Mouse (Mus musculus): Measurements from ENCODE around the gene Abcb8.
"Not testable (repeated sequence)": the region's sequence is repeated elsewhere in the genome, so short reads cannot be mapped to it uniquely, and the experiment has no call there.

The Abcb8 gene

DNA sequence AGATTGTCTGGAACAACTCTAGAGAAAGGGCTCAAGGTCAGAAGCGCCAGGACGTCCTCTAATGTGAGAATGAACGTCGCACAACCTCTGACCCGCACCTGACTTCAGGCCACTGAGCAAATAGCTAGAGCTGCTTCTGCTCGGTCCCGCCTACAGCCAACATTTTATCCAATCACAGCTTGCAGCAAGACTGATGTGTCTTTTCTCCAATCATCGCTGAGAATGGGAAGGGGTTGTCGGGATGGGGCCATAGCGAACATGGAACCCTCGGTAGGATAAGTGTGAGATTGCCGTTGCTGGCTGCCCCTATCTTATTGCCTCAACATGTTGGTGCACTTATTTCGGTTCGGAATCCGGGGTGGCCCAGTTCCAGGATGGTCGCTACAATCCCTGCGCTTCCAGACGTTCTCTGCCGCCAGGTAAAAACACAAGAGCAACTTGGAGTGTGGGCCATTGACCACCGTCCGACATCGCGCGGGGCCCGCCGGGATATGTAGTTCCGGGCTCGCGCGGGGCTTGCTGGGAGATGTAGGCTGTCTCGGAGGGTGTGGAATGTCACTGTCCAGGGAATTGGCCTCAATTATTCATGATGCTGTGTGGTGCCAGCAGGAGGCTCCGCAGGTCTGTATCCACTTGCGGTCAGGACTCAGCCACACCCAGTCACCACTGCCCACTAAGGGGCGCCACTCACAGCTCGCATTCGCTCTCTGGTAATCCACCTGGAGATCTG lies 867 bp downstream of the Abcb8 start:
- DNase-seq (ENCODE audit: low read depth, low spot score), result peak; percentile 95

DNA sequence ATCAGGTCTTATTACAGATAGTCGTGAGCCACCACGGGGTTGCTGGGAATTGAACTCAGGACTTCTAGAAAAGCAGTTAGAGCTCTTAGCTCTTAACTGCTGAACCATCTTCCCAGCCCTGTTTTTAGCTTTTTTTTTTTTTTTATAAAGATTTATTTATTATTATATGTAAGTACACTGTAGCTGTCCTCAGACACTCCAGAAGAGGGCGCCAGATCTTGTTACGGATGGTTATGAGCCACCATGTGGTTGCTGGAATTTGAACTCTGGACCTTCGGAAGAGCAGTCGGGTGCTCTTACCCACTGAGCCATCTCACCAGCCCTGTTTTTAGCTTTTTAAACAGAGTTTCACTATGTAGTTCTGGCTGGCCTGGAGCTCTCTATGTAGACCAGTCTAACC lies 2.8 kb downstream of the Abcb8 start:
- not testable (repeated sequence) for DNase-seq (ENCODE audit: low read depth, low spot score)

DNA sequence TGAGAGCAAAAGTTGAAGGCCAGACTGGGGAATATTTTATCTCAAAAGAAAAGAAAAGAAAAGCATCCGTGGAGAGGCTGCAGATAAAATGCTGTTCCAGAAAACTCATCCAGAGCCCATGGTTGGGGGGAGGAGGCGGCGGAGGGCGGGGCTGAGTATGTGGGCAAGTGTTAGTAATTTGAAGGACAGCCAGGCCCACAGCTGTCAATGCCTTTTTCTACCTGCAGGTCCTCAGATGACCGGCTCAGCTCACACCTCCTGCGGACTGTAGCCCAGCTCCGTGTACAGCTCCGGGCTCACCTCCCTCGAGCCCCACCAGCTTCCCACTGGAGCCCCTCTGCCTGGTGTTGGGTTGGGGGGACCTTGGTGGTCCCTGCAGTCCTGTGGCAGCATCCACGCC lies 6.2 kb downstream of the Abcb8 start:
- DNase-seq (ENCODE audit: low read depth, low spot score), result no peak

DNA sequence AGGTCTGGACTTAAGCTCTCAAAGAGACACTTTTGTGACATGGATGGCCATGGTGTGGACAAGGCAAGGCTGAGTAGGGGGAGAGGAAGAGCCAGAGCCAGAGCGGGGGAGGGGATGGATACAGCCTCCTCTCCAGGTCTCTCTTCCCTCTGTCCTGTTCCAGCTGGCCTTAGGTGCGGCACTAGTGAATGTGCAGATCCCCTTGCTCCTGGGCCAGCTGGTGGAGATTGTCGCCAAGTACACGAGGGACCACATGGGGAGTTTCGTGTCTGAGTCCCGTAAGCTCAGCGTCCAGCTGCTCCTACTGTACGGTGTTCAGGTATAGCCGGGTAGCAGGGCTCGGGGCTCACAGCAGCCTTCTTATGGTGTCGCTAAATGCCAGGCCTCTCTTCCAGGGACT lies 6.9 kb downstream of the Abcb8 start:
- DNase-seq (ENCODE audit: low read depth, low spot score), result no peak

DNA sequence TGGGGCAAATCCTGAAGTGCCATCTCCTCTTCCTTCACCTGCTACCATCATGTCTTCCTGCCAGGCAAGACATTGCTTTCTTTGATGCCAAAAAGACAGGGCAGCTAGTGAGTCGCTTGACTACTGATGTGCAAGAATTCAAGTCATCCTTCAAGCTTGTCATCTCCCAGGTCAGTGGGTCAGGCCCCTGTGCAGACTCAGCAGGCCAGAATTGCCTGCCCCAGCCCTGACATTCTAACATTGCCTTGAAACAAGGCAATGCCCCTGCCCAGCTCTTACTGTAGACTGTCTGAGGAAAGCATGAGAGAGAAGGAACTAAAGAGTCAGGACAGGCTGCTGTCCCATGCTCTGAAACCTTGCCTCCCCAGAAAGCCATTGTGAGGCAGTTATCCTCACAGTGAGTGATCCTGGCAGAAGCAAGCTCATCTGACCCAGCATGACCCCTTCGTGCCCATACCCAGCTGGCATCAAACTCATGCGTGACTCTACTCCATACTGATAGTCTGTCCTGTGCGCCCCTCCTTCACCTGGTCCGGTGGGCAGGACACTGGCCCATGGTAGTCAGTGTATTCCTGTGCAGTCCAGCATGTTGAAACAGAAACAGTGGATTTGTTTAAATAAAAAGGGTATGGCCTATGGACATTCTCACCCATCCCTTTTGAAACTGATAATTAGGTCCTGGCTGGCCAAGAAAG lies 7.6 kb downstream of the Abcb8 start:
- DNase-seq (ENCODE audit: low read depth, low spot score), result no peak

DNA sequence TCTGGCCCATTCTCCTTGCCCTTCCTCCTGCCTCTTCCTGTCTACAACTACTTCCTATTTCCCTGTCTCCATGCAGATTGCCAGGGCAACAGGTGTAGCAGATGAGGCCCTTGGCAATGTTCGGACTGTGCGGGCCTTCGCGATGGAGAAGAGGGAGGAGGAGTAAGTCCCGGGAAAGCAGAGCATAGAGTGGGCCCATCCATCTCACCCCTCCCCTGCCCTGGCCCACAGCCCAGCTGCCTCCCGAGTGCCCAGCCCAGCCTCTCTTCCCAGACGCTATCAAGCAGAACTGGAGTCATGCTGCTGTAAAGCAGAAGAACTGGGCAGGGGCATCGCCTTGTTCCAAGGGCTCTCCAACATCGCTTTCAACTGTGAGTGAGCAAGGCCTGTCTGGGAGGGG lies 8.5 kb downstream of the Abcb8 start:
- no peak for DNase-seq (ENCODE audit: low read depth, low spot score)

DNA sequence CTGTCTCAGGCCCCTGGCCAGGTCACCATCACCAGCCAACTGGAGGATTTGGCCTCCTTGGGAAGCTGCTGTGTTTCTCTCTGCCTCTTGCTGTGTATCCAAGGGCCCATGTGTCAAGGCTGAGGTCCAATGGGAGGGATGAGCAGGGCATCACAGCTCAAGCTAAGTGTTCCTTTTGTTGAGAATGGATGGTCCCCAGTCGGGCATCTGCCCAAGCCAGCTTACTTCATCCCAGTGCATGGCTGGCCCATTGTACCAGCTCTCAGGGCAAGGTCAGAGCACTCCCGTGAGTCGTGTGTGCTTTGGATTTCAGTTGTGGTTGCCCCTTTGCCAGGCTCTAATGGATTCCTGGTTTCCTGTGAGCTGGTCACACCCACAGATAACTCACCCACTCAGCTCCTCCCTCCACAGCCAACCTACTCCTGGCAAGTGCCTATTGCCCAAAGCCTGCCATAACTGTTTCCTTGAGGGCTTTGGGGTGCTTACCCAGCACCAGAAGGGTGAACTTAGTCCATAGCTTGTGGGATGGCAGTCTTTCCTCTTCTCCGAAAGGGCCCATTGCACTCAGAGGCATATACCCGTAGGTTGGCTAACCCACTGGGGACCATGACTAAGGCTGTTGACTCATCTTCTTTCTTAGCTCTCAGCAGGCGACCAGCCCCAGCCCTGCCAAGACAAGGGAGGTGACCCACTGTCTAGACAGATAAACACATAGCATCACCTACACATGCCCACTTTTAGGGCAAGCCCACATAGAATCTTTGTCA lies 11.3 kb downstream of the Abcb8 start:
- no peak for DNase-seq (ENCODE audit: low read depth, low spot score)

DNA sequence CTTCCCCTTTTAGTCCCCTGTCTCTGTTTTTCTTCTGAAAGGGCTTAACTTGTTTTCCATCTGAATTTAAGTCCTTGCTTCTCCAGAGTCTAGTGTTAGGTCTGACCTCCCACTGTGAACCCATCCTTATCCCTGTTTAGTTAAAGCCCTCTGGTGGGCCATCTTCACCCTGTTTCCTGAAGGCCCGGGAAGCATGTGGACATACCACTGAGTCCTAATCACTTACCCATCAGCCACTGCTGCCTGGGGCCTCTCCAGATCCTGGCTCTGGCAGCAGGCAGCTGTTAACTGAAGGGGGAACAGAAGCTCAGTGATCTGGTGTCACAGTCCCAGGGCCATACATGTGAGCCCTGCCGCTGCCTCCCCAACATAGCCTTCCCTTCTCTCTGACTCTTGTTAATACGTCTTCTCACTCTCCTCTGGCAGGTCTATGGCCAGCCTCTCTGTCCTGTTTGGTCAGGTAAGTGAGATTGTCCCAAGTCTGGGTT lies 12.0 kb downstream of the Abcb8 start:
- DNase-seq (ENCODE audit: low read depth, low spot score), result no peak

DNA sequence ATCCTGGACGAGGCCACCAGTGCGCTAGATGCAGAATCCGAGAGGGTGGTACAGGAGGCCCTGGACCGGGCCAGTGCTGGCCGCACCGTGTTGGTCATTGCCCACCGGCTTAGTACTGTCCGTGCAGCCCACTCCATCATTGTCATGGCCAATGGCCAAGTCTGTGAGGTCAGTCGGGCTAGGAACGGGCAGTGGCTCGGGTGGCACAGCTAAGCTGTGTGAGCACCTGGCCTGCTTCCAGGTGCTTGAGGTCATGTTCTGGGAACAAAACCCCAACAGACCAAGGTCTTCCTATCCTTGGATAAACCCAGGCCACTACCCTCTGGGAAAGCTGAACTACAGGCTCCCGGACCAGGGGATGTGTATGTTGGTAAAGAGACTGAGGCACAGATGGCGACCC lies 15.2 kb downstream of the Abcb8 start:
- DNase-seq (ENCODE audit: low read depth, low spot score), result no peak

DNA sequence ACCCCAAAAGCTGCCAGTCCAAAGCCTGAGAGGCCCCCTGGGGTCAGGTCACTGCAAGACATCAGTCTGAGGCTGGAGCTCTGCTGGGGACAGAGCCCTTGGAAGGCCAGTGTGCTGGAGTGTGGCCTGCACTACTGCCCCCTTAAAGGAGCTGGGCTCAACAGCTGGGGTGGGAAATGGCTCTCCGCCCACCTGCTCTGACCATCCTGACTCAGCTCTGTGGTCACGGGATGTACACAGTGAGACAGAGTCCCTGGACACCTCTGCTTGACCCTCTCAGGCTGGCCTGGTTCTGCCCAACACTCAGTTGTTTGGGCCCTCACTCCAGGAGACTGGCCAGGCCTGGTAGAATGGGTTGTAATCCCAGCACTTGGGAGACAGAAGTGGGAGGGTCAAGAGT lies 16.0 kb downstream of the Abcb8 start:
- DNase-seq (ENCODE audit: low read depth, low spot score), result no peak

DNA sequence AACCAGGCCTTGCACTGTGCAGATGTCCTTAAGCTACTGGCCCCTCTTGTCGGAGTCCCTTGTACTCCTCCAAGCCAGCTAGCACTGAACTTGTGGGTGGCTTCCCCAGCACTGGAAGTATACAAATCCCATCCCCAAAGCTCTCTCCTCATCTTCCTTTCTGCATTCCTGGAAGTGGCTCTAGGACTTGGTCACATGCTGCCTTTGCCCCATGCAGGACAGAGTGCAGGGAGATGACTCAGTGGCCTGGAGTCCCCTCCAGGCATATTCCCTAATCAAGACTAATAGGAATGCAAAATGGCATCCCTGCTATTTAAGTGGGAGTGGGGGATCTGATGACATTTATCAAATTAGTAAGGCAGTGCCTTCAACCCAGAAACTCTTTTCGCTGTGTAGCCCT lies 18.6 kb downstream of the Abcb8 start:
- DNase-seq (ENCODE audit: low read depth, low spot score), result no peak

DNA sequence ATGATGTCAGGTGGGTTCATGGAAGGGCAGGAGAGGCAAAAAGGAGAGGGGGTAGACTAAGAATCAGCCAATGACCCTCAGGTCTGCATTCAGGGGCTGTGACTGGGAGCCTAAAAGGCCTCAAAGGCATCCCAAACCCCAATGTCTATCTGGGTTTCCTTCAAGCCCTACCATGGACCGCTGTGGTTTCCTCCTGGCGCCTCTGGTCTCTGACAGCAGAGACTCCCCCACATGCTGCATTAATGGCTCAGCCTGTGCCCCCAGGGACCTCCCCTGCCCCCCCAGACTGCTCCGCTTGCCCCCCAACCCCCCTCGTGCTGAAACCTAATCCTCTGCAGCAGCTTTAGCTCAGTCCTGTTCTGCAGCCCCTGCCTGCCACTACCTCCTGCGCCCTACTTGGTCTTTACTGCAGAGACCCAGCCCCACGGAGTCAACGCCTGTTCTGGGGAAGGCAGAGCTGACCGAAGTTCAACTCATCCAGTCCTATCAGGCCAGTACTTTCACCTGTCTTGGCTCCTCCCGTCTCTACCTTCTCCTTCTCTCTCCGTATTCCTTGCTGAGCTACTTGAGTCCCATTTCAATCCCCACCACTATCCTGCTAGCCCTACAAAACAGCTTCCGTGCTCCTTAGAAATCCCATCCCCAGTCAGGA lies 19.7 kb downstream of the Abcb8 start, which contains the start of gene Asic3:
Gene Asic3 (plus strand): TSS at position 351 of the 652 bp plus-strand sequence.
- no peak for DNase-seq (ENCODE audit: low read depth, low spot score)

DNA sequence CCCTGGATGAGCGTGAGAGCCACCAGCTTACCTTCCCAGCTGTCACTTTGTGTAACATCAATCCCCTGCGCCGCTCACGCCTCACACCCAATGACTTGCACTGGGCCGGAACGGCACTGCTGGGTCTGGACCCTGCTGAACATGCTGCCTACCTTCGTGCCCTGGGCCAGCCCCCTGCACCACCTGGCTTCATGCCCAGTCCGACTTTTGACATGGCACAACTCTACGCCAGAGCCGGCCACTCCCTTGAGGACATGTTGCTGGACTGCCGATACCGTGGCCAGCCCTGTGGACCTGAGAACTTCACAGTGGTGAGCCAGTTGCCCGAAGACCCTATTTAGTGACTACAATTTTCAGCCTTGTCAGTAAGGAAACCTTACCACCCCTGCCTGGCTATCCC lies 20.5 kb downstream of the Abcb8 start:
- DNase-seq (ENCODE audit: low read depth, low spot score), result no peak

DNA sequence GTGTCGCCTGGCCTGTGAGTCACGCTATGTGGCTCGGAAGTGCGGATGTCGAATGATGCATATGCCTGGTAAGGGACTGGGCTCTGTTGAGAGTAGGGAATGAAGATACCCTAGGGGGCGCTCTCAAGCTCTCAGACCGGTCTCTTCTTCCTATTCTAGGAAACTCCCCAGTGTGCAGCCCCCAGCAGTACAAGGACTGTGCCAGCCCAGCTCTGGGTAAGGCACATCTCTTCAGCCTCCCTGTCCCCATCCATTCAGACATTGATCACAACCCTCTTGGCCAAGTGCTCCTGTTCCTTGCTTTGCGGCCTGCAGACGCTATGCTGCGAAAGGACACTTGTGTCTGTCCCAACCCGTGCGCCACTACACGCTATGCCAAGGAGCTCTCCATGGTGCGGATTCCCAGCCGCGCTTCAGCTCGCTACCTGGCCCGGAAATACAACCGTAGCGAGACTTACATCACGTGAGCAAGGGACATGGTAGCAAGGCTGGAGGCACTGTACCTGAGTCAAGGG lies 22.8 kb downstream of the Abcb8 start:
- DNase-seq (ENCODE audit: low read depth, low spot score), result peak; percentile 85

DNA sequence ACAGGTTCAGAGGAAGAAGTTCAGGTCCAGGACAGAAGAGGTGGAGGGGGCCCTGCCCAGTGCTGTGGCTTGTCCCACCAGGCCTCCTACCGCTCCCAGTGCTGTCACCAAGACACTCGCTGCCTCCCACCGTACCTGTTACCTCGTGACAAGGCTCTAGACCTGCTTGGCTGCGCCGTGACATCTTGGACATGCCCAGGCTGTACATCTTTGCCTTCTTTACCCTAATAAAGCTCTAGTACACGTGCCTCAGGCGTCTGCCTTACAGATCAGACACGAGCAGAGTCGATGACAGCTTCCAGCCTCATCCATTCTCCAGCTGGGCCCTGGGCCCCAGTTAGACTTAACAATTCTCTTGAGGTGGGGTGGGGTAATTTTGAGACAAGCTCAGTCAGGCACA lies 24.1 kb downstream of the Abcb8 start:
- DNase-seq (ENCODE audit: low read depth, low spot score), result no peak

DNA sequence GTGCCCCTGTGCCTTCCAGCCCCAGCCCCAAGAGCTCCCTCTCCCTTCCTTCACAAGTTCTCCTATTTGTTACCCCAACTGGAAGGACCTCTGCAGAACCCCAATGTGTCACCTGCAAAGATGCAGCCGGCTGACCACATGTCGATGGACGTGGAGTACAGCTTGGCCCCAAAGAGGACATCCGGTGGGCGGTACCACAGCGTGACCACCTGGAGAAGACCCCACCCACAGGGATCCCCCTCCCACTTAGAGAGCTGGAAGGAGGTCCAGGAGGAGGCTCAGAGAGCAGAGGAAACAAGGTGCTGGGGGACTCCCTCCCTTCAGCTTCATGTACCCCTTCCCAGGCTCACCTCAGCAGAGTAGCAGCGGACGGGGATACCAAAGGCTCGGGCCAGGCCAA lies 26.9 kb downstream of the Abcb8 start:
- no peak for DNase-seq (ENCODE audit: low read depth, low spot score)

DNA sequence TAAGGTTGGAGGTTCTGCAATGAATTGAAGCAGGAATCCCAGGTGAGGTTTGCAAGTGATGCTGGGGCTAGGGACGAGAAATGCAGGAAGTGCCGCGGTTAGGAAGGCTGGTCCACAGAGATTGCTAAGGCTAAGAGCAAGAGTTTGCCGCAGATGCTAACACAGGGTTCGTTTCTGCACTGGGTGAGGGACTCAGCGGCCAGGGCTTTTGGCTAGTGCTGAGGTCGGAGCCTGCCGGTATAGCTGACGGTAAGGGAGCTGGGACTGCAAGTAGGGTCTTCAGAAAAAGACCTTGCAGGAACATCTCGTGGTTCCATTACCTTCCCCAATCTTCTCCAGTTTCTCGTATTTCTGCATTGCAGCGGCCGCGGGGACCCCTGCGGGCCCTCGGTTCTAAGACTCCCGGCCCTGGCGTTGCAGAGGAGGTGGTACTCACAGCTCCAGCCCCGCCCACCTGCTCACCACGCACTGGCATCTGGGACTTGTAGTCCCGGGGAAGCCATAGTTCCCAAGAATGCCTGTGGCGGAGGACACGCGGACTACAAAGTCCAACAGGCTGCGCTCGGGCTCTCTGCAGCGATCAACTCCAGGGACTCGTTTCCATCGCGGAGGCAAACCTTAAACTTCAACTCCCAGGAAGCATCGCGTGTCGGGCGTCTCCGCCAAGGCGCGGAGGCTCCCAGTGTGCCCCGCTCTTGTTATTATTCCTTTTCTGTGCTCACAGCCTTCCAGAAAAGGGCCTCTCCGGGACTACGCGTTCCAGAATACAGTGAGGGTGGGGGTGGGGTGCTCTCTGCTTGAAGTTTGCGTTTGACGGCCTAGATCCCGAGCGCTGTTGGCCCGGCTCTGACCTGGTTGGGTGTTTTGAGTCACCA lies 29.9 kb downstream of the Abcb8 start, which contains the start of the genes Cdk5 and Slc4a2:
Gene Cdk5 (minus strand): TSS at position 402 of the 875 bp plus-strand sequence.
Gene Slc4a2 (plus strand): TSS at position 709 of the 875 bp plus-strand sequence.
- peak; percentile 99 for DNase-seq (ENCODE audit: low read depth, low spot score)

DNA sequence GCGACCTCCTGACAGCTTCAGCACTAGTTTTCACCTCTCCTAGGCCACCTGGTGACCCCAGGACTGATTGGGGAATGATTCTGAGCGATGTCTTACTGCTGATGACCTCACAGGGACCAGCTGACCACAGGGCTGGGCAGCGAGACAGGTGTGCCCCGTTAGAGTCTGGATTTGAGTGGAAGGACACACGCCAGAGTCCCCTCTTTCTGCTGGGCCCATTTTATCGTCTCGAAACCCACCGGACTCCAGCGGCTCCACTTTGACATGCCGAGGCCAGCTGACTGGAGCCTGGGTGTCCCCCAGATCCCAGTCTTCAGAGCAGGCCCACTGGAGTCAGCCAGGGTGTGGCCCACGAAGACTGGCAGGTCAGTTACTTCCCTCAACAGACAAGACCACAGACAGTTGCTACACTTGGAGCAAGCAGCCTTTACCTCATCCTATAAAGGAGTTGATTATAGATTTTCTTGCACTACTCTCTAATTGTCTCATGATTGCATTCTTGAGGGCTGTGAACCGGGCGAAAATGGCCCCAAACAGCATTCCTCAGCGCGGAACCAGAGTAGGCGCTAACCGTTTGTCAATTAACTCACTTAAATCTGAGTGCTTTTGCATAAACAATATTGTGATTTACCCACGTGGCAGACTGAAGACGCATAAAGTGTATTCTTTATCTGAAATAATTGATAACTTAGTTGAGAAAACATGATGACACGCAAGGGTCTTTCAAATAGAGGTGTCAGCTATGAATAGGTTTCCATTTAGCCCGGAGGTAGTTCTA lies 30.7 kb downstream of the Abcb8 start:
- peak; percentile 46 for DNase-seq (ENCODE audit: low read depth, low spot score)

DNA sequence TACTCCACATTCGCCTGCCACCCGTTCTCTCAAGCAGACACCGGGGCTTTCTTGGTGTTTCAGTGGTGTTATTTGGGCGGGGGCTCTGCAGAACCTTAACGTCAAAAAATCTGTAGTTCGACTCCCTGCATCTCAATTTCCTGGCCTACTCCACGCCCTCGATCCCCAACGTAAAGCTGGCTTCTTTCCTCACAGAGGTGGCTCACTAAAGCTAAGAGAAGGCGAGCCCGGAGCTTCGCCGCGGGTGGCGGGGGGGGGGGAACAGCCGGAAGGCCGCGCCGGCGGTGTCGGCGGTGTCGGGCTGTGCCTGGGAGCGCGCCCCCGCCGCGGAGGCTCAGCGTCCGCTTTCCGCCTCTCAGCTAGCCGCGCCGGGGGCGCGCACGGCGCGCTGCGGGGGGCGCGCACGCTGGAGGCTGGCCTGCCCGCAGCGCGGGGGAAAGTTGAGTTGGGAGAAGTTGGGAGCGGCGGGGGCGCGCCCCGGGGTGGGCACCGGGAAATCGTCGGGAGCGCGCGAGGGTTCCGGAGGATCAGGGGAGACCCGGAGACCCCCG lies 31.5 kb downstream of the Abcb8 start:
- peak; percentile 95 for DNase-seq (ENCODE audit: low read depth, low spot score)

Measured in CD4-positive, CD25-positive, alpha-beta regulatory T cell, adult 2 months (primary cell).